8 mouse cellular contexts compared by ENCODE assay signal in the genomic region with DNA sequence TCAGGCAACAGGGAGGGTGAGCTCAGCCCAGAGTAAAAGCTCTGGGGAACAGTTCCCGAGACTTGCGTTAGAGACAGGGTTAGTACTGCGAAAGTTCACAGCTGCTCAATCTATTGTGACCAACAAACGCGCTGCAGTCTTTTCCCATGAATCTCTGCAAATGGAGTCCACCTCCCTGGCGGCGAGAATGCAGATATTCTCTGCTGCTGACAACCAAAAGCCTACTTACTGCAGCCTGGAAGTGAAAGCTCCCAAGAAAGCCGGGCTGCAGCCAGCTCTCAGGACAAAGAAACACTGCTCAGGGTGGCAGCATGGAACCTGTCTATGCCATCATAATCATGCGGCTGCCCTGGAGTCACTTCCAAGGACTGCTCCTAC. TPM values are rescaled to one million over a fixed set of nuclear protein-coding genes. Genes with fewer than 3 reads are reported as not detected.
DNase-seq lines count a peak whose midpoint lies in the region; ATAC-seq and TF ChIP-seq lines count a peak whose summit lies in the region.

No protein-coding gene starts in this region.

- DNase-seq in brain, embryonic 18.5 days (ENCODE audit: low read depth, low spot score): peak; percentile 22
- DNase-seq in hindbrain, embryonic 10.5 days (ENCODE audit: low spot score): peak; percentile 49
- DNase-seq in layer of hippocampus, adult 9-11 months: peak; percentile 14
- DNase-seq in retina, embryonic 14.5 days (ENCODE audit: low spot score): peak; percentile 51
- no peak for DNase-seq in spleen, postnatal 14 days (ENCODE audit: low spot score in 2 of 2)

- H3K36me3 ChIP-seq in ES-Bruce4 (ENCODE audit: control insufficient read depth, insufficient read depth, low read length, poor library complexity, severe bottlenecking): no peaks in the 10 kb centered on the region
- H3K36me3 ChIP-seq in forebrain, embryonic 13.5 days (ENCODE audit: poor library complexity, severe bottlenecking): no peaks in the 10 kb centered on the region
- H3K36me3 ChIP-seq in hindbrain, embryonic 10.5 days: no peaks in the 10 kb centered on the region
- no peaks in the 10 kb centered on the region for H3K36me3 ChIP-seq in lung, embryonic 15.5 days

- no peak for TF ChIP-seq POLR2A in ES-Bruce4 (IDR thresholded peaks at IDR 0.05; ENCODE audit: insufficient read depth, low read length)

- H3K9ac ChIP-seq in ES-Bruce4 (ENCODE audit: low read depth, poor library complexity, severe bottlenecking): peak overlapping the region; percentile 76; the same call in 1 of the 2 replicates
- H3K9ac ChIP-seq in forebrain, embryonic 13.5 days: peak overlapping the region; percentile 67
- H3K9ac ChIP-seq in lung, embryonic 15.5 days: peak overlapping the region; percentile 19; the same call in 1 of the 2 replicates

- no peak for TF ChIP-seq EP300 in ES-Bruce4 (IDR thresholded peaks at IDR 0.05; ENCODE audit: insufficient read depth, low read depth, low read length)

- peak overlapping the region; percentile 64 for H3K4me2 ChIP-seq in forebrain, embryonic 13.5 days
- peak overlapping the region; percentile 69 for H3K4me2 ChIP-seq in lung, embryonic 15.5 days

- 17% methylated on average over 8 of the region's 9 CpGs for WGBS in forebrain, embryonic 13.5 days
- 16% methylated on average over 9 of the region's 9 CpGs for WGBS in hindbrain, embryonic 10.5 days
- WGBS in lung, embryonic 15.5 days: 21% methylated on average over 9 of the region's 9 CpGs

- H3K27ac ChIP-seq in ES-Bruce4 (ENCODE audit: insufficient read depth, low read length): no peak overlapping the region
- peak overlapping the region; percentile 85 for H3K27ac ChIP-seq in forebrain, embryonic 13.5 days
- peak overlapping the region; percentile 94 for H3K27ac ChIP-seq in hindbrain, embryonic 10.5 days
- peak overlapping the region; percentile 89 for H3K27ac ChIP-seq in lung, embryonic 15.5 days

- no peaks in the 10 kb centered on the region for H3K4me1 ChIP-seq in ES-Bruce4 (ENCODE audit: control insufficient read depth, insufficient read depth, low read length)
- peaks cover 16% of the 10 kb centered on the region for H3K4me1 ChIP-seq in forebrain, embryonic 13.5 days
- 0 out of 2 replicates have a peak, but pooled peaks cover 2% of the 10 kb centered on the region for H3K4me1 ChIP-seq in hindbrain, embryonic 10.5 days (replicated peaks)
- H3K4me1 ChIP-seq in lung, embryonic 15.5 days: peaks cover 4% of the 10 kb centered on the region; the same call in 1 of the 2 replicates

- ATAC-seq in forebrain, embryonic 13.5 days: peak; percentile 19
- peak; percentile 46; the same call in 1 of the 2 replicates for ATAC-seq in lung, embryonic 15.5 days (ENCODE audit: borderline replicate concordance, extremely low read depth, low FRiP score, low TSS enrichment)

- no peaks in the 10 kb centered on the region for H3K27me3 ChIP-seq in ES-Bruce4 (ENCODE audit: control insufficient read depth, insufficient read depth, low read length, poor library complexity, severe bottlenecking)
- no peaks in the 10 kb centered on the region for H3K27me3 ChIP-seq in forebrain, embryonic 13.5 days
- H3K27me3 ChIP-seq in hindbrain, embryonic 10.5 days (ENCODE audit: insufficient read depth, poor library complexity, severe bottlenecking): peaks cover 6% of the 10 kb centered on the region; the same call in 1 of the 2 replicates
- no peaks in the 10 kb centered on the region for H3K27me3 ChIP-seq in lung, embryonic 15.5 days

- no peak for TF ChIP-seq CTCF in ES-Bruce4 (IDR thresholded peaks at IDR 0.05; ENCODE audit: low read depth, low read length)

- no peaks in the 10 kb centered on the region for H3K9me3 ChIP-seq in ES-Bruce4 (replicated peaks; ENCODE audit: control insufficient read depth, insufficient read depth, low read length, poor library complexity, severe bottlenecking)
- H3K9me3 ChIP-seq in forebrain, embryonic 13.5 days (replicated peaks): no peaks in the 10 kb centered on the region
- no peaks in the 10 kb centered on the region for H3K9me3 ChIP-seq in hindbrain, embryonic 10.5 days
- H3K9me3 ChIP-seq in lung, embryonic 15.5 days: no peaks in the 10 kb centered on the region

- H3K4me3 ChIP-seq in ES-Bruce4 (ENCODE audit: low read depth, low read length): peak overlapping the region; percentile 81
- H3K4me3 ChIP-seq in forebrain, embryonic 13.5 days: peak overlapping the region; percentile 50
- peak overlapping the region; percentile 59 for H3K4me3 ChIP-seq in hindbrain, embryonic 10.5 days
- peak overlapping the region; percentile 56 for H3K4me3 ChIP-seq in lung, embryonic 15.5 days

RNA-seq across cellular contexts. Expression of a gene that starts 0.6 kb away (rescaled TPM):
- polyA plus RNA-seq in ES-Bruce4 (2011; ENCODE audit: insufficient read depth, insufficient read length, low read depth, missing spikeins): 7.4 and 8.8 TPM in 2 replicates
- 43.2 and 49.0 TPM in 2 replicates for polyA plus RNA-seq in forebrain, embryonic 13.5 days (2015; fragmentation: Nextera tagmentation; extraction: Ambion mirVana)
- polyA plus RNA-seq in hindbrain, embryonic 10.5 days (2016; fragmentation: Nextera tagmentation; extraction: Ambion mirVana): 25.7 and 27.5 TPM in 2 replicates
- 31.9 and 34.8 TPM in 2 replicates for polyA plus RNA-seq in lung, embryonic 15.5 days (2015; fragmentation: Nextera tagmentation; extraction: Ambion mirVana)

Comparison
In these comparisons a context has a peak if more than half of its experiments do, and no peak if none do; other contexts are left out.
1. H3K9ac ChIP-seq: peak in every context shown above with its lines; median percentile 76 in ES-Bruce4; 67 in forebrain, embryonic 13.5 days; 19 in lung, embryonic 15.5 days.
2. DNase-seq: peak in brain, embryonic 18.5 days (single experiment), hindbrain, embryonic 10.5 days (single experiment), layer of hippocampus, adult 9-11 months (single experiment) and retina, embryonic 14.5 days (single experiment); none in spleen, postnatal 14 days (0 of 2).
3. Peak in every context shown above with its lines, with median percentiles within 50 percentile points of each other: H3K4me3 ChIP-seq.